Mouse (Mus musculus): ENCODE measurements around the gene Klhl23. TPM values are rescaled to one million over a fixed set of nuclear protein-coding genes. Genes with fewer than 3 reads are reported as not detected.

The Klhl23 gene
- polyA plus RNA-seq (2017; shearing (Covaris generic)): under 1 TPM in 1 of 2 experiments, not detected in 1; 0.27 TPM

DNA sequence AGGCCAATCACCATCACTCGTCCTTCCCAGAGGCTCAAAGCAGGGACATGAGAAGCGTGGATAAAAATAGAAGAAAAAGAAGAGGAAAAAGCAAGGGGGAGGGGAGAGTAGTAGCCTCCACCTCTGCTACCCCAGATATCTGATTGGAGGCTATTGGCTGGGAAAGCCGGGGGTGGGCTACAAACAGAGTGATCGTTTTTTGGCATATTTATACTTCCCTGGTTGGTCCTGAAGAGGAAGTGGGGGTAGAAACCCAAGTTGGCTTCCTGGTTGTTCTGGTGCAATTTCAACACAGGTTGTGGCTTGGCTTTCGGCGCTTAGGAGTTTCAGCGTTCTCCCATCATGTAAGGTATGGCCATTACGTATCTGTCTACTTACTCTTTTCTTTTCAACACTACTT lies at the start of gene Klhl23:
Klhl23 (plus strand) TSS at position 234 of the 400 bp plus-strand sequence.

DNA sequence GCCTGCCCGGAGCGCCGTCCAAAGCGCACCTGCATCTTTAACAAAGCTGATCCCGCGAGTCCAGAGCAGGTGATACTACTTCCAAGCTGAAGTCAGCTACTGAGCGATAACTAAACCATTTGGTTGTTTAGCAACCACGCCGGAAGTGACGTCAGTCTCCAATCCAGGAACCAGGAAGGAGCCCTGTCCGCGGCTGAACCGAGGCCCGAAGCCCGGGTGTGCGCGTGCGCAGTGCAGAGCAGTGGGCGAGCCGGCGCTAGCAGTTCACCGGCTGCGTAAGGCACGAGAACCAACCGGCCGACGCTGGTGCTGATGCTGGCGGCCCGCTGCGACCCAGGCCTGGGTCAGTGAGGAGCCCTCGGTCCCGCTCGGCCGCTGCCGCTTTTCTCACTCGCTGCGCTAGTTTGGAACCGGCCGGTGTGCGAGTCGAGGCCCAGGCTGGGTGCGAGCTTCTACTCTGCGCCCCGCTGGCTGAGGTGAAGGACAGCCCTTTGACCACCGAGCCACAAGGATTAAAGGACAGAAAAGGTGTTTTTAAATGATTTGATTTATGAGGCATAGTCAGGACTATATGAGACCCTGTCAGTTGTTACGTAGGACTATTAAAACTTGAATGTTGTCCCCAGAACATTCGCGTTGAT lies 32.2 kb upstream of the Klhl23 start, which contains the start of the genes Ccdc173 and Phospho2:
Ccdc173 (minus strand) TSS at position 147 of the 641 bp plus-strand sequence.
Phospho2 (plus strand) TSS at position 195 of the 641 bp plus-strand sequence.

DNA sequence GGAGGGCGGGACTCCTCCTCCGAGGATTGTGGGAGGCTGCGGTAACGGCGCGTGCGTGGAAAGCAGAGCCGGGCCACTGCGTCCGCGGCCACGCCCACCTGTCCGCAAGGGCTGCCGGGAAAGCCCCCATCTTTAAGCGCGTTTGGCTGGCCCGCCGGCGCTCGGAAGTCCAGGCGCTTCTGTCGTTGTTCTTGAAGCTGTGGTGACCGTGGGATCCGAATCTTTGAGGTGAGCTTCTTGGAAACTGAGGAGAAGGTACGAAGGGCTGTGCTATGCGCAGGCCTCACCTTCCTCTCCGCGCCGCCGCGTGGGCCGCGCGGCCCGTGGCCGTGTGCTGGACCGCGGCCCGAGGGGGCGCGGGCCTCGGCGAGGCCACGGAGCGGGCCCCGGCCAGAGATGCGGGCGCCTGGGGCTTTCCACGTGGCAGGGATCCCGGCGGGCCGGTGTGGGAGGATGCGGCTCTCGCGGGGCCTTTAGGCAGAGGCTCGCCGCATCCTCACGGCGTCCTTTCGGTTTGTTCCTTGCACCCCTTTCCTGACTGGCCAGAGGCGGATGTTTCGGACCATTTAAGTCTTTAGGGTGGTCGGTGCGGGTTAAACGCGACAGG lies 39.8 kb downstream of the Klhl23 start, which contains the start of gene Ssb:
Ssb (plus strand) TSS at position 78 of the 607 bp plus-strand sequence.

GRCm38 (mm10) chr2:69885451-69886305 lies 63.9 kb downstream of the Klhl23 start, which contains the start of gene Mettl5:
Mettl5 (minus strand) TSS chr2:69885615.

Other genes starting within 250 kb of the Klhl23 start
- under 1 TPM in 1 of 2 experiments, not detected in 1; 0.17 TPM for gene Lrp2, start 235.9 kb upstream of the Klhl23 start, polyA plus RNA-seq (2017; shearing (Covaris generic))
- under 1 TPM in 1 of 2 experiments, not detected in 1; 0.50 TPM for gene Bbs5, start 174.8 kb upstream of the Klhl23 start, polyA plus RNA-seq (2017; shearing (Covaris generic))
- not detected for gene Klhl41, start 151.8 kb upstream of the Klhl23 start, polyA plus RNA-seq (2017; shearing (Covaris generic))
- 10 to 100 TPM in 1 of 2 experiments, 1 to 10 TPM in 1; 6.5 to 11.7 TPM for gene Fastkd1, start 108.4 kb upstream of the Klhl23 start, polyA plus RNA-seq (2017; shearing (Covaris generic))
- 100 to 1,000 TPM; 173 to 213 TPM for gene Ppig, start 99.4 kb upstream of the Klhl23 start, polyA plus RNA-seq (2017; shearing (Covaris generic))
- 1 to 10 TPM; 2.0 to 3.7 TPM for gene Ccdc173, start 32.4 kb upstream of the Klhl23 start, polyA plus RNA-seq (2017; shearing (Covaris generic))
- gene Phospho2, start 32.3 kb upstream of the Klhl23 start, polyA plus RNA-seq (2017; shearing (Covaris generic)): 10 to 100 TPM; 31.2 to 37.8 TPM
- 100 to 1,000 TPM; 349 to 359 TPM for gene Ssb, start 39.6 kb downstream of the Klhl23 start, polyA plus RNA-seq (2017; shearing (Covaris generic))
- 10 to 100 TPM; 28.1 to 36.4 TPM for gene Mettl5, start 63.7 kb downstream of the Klhl23 start, polyA plus RNA-seq (2017; shearing (Covaris generic))
- 10 to 100 TPM; 20.7 to 21.6 TPM for gene Ubr3, start 75.3 kb downstream of the Klhl23 start, polyA plus RNA-seq (2017; shearing (Covaris generic))
- 10 to 100 TPM in 1 of 2 experiments, 1 to 10 TPM in 1; 5.7 to 13.8 TPM for gene Myo3b, start 217.2 kb downstream of the Klhl23 start, polyA plus RNA-seq (2017; shearing (Covaris generic))

Measured in activated CD4-positive, CD25-positive, alpha-beta regulatory T cell (primary cell).